Mouse (Mus musculus) kidney, postnatal 36 days (tissue): ENCODE measurements around the gene Polr2l.

Source experiments
- DNase-seq, 2 experiments: peaks; one replicate each; pipeline ENCODE4 v3.0.0; 2021 to 2022; ENCODE audit warnings: mixed read lengths in 2 of 2

Gene Polr2l

DNA sequence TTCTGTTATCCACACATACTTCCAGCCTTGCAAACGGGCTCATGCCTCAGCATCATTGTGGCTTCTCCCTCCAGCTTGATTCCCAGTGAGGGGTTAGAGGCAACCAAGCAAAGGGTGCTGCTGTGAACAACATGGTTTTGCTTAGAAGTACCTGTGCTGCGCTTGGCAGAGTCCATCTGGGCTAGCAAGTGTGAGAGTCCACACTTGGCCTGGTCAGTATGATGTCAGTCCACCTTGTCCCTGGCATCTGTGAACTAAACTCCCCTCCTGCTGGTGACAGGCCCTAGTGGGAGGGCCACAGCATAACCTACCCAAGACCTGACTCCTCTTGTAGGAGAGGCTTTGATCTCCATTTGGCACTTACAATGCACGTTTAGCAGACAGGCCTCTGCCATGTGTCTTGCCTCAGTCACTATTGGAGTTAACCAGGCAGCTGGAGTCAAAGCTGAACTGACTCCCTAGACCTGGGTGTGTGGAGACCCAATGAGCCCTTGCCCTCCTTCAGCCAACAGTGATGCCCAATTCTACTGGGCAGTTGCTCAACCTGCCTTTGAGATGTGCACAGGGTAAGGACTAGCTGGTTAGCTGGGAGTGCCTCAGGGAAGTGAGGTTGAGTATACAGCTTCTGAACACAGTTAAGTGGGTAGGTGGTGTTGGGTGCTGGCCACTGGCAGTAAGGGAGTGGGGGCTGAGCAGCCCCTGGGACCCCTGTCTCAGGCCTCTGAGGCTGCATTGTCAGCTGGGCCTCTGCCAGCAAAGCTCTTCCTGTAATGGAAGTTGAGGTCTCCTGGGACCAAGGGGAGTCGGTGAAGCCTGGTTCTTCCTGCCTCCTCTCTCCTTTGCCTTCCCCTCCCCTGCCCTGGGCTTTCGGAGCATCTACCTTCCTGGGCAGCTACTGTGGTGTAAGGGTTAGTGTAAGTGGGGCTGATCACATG lies 9.5 kb upstream of the Polr2l start:
- no peak for DNase-seq

- no peak for DNase-seq
These were observed 8.3 kb upstream of the Polr2l start for GRCm38 (mm10) chr7:141483114-141483653.

DNA sequence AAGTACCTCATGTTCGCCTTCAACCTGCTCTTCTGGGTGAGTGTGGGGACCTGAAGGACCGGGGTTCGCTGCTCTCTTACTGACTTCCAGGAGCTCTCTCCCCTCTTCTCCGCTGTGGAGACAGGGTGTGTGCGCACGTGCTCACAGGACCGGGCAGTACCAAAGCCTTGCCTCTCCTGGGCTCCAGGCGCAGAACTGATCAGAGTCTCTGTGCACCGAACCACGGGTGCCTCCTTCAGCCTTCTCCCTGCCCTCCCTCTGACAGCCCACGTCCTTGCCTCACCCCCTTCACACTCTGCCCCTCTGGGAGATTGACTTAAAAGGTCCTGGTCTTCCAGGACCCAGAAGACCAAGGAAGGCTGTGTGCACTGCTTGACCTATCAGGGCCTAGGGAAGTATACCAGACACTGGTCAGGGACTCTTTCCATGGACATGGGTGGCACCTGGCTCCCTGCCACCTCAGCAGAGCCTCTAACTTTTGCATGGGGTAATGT lies 7.6 kb upstream of the Polr2l start:
- DNase-seq: no peak

- peak; percentile 44 to 73 for DNase-seq
These were observed 6.8 kb upstream of the Polr2l start for GRCm38 (mm10) chr7:141481498-141482401.

DNA sequence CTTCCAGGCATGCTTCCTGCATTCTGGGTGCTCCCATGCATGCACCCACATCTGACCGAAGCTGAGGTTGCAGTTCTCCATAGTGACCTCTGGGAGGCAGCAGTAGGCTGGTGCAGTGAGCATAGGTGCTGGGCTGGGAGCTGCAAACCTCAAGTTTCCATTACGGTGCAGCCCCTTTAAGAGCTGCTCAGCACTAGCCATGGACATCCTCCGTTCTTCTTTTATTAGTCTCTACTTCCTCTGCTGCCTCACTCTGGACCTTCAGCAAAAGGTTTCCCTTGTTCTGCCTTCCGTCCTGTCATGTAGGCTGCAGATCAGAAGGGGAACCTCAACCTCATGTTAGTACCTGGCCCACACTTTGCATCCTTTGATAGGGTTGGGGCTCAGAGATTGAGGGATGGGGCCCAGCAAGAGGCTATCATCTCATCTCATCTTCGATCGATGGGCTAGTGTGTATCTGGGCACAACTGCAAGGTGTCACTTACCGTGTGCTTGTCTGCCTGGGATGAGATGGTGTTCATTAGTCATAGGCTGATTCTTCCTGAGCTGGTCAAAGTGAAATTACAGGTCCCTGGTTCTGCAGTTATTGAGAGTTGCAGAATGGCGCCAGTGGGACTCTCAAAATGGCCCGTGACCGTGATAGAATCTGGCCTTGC lies 6.0 kb upstream of the Polr2l start:
- DNase-seq: peak; percentile 78 to 81

DNA sequence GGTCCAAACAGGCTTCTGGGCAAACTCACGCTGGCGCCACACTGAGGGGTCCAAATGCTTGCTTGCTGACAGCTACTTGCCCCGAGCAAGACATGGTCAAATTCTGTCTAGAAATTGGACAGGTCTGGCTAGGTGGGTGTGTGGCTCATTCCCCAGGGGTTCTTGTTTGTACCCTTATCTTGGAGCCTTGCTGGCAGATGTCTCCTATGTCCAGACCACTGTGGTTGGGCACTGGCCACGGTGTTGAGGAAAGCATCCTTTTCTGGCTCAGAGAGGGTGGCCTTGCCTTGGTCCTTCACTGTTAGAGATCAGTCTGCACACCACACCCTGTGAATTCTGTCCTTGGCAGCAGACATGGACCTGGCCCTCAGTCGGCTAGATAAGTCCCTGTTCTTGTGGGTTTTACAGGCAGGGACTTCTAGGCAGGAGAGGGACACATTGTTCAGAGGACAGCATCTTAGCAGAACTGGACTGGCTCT lies 3.4 kb upstream of the Polr2l start:
- no peak for DNase-seq

- no peak for DNase-seq
These were observed 2.8 kb upstream of the Polr2l start for GRCm38 (mm10) chr7:141477578-141478269.

DNA sequence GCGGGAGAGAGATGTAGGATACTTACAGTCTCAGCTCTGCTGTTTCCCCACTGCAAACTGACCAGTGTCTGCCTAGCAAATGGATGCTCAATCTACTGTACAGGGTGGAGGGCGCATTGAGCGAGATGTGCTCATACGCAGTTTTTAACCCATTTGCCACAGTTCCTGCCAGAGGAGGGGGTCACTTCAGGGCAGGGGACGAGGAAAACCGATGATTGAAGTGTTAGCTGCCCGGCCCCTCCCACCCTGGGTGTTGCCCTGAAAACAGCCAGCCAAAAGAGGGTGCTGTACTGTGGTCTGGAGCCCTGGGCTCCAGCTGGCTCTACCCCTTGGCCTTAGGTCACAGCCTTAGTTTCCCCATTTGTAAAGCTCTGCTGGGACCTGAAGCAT lies 2.0 kb upstream of the Polr2l start:
- peak in 1 of 2 experiments; percentile 67 for DNase-seq

- peak; percentile 96 for DNase-seq
These were observed 1.5 kb upstream of the Polr2l start for GRCm38 (mm10) chr7:141476226-141476980.

DNA sequence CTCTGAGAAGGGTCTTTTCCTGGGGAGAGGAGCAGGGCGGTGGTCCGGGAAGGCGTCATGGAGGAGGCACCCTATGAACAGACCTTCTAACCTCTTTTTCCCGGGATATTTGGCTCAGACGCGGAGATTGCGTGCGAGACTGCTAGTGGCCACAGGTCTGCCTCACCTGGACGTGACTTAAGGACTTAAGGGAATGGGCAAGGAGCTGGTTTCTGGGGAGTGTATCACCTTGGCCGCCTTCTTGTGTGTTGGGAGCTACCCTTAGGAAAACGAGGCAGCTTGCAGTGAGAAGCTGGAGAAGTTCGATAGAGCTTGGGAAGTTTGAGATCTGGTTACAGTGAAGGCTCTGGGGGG lies 850 bp upstream of the Polr2l start:
- DNase-seq: peak in 1 of 2 experiments; percentile 41

GRCm38 (mm10) chr7:141474160-141474559 lies 772 bp downstream of the Polr2l start:
- no peak for DNase-seq

GRCm38 (mm10) chr7:141472763-141473162 lies 2.2 kb downstream of the Polr2l start:
- DNase-seq: no peak

DNA sequence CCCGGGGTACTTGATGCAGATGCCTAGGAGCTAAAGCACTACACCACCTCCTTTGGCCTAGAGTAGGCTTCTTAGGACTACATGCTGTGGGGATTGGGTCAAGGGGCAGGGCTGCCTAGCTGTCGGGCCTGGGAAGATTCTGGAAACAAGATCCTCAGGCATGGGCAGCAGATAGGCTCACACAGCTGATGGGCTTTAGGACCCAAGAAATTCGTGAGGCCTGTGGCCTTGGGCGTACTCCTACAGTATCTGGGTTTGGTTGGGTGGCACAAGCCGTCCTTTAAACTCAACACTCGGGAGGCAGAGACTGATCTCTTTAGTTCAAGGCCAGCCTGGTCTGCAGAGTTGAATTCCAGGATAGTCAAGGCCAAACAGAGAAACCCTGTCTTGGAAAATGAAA lies 2.7 kb downstream of the Polr2l start:
- no peak for DNase-seq

DNA sequence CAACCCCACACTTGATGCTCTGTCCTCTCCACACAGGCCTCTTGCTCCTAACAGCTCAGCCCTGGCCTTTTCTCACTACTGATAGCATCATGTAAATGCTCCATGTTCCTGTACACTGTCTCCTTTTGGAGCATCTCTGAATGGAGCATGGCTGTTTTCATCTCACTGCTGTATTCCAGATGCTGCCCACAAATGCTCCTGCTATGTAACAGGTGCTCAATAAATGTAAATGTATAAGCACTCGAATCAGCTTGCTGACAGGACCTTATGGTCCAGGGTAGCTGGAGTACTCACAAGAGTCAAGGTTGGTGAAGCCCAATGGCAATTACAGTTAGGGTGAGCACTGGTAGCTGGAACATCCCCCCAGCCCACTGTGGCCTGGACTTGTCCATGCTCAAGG lies 3.7 kb downstream of the Polr2l start:
- DNase-seq: no peak

DNA sequence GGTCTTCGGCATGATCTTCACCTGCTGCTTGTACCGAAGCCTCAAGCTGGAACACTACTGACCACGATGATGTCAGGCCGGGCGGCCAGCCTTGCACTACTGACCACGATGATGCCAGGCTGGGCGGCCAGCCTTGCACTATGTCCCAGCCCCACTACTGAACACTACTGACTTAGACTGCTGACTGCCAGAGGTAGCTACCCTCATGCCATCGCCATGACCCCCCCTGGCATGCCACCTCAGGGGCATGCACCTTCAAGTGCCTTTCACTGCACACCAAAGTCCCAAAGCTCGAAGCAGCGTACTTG lies 4.3 kb downstream of the Polr2l start:
- DNase-seq: no peak

GRCm38 (mm10) chr7:141469901-141470636 lies 4.9 kb downstream of the Polr2l start:
- no peak for DNase-seq

DNA sequence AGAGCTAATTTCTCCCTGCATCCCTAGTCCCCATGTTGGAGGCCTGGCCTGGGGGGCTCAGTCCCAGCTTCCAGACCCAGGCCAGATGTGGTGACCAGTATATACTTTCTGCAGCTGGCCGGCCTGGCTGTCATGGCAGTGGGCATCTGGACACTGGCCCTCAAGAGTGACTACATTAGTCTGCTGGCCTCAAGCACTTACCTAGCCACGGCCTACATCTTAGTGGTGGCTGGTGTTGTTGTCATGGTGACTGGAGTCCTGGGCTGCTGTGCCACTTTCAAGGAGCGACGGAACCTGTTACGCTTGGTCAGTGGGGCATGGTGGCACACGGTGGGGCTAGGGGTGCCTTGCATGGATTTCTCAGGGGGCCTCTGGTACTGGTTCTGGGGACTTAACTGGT lies 5.6 kb downstream of the Polr2l start:
- peak in 1 of 2 experiments; percentile 52 for DNase-seq

- peak; percentile 82 for DNase-seq
These were observed 6.3 kb downstream of the Polr2l start for GRCm38 (mm10) chr7:141468522-141469211.

DNA sequence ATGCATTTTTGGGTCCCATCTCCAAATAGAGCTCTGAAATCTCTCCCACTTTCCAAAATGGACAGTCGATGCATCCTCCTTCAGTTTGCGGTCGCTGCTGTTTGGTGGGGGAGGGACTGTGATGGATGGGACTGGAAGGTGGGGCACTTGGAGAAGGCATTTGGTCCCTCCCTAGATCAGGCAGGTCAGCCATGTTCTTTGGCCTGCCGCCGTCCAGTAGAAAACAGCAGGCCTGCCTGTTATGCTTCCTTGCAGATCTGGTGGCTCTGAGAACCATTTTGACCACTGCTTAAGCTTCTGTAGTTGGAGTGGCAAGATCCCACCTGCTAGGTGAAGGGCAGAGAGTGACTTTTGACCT lies 6.8 kb downstream of the Polr2l start:
- peak in 1 of 2 experiments; percentile 57 for DNase-seq
